Mouse (Mus musculus) kidney, adult 2 months (tissue): ENCODE data around the gene Trdmt1. TPM values are rescaled to one million over a fixed set of nuclear protein-coding genes. Genes with fewer than 3 reads are reported as not detected.
A peak's percentile ranks its signal among the peaks of the same experiment; 100 is the strongest.

Experiments used
- DNase-seq: peaks from one replicate; pipeline ENCODE4 v3.0.0; 2021
- H3K27ac ChIP-seq: fragments of 200-500 bp; 2 replicates; pipeline ENCODE4 v1.5.1; 2012; ENCODE audit warnings: low read depth, low read length, control low read depth, inconsistent platforms; ENCODE audit not compliant: insufficient read depth
- H3K27me3 ChIP-seq: fragments of 200-500 bp; replicated peaks from 2 replicates; pipeline ENCODE4 v1.6.1; 2012; ENCODE audit warnings: mild to moderate bottlenecking, moderate library complexity, low read length, inconsistent platforms; ENCODE audit not compliant: control insufficient read depth, insufficient read depth
- H3K36me3 ChIP-seq: fragments of 200-500 bp; 2 replicates; pipeline ENCODE4 v1.6.1; 2012; ENCODE audit warnings: mild to moderate bottlenecking, moderate library complexity, low read length, inconsistent platforms; ENCODE audit not compliant: control insufficient read depth, insufficient read depth
- H3K4me1 ChIP-seq: fragments of 200-500 bp; 2 replicates; pipeline ENCODE4 v1.6.1; 2011; ENCODE audit warnings: low read length; ENCODE audit not compliant: control insufficient read depth, insufficient read depth
- H3K4me3 ChIP-seq: fragments of 200-500 bp; 2 replicates; pipeline ENCODE4 v1.5.1; 2011; ENCODE audit warnings: mild to moderate bottlenecking, low read depth, low read length, control low read depth; ENCODE audit not compliant: insufficient read depth
- CTCF ChIP-seq: fragments of 200-500 bp; conservative IDR thresholded peaks from 2 replicates; pipeline ENCODE4 v1.5.1; 2011; ENCODE audit warnings: low read depth, mild to moderate bottlenecking, control low read depth, low read length, moderate library complexity, mixed read lengths; ENCODE audit not compliant: insufficient read depth, insufficient read length
- POLR2A ChIP-seq: fragments of 200-500 bp; IDR thresholded peaks from one replicate; pipeline ENCODE4 v1.6.1; 2011; ENCODE audit warnings: low read depth, low read length, control low read depth
- WGBS: fragments of 180-500 bp; shearing (Covaris S2); methylation state at CpG from one replicate; pipeline ENCODE4 v1.1.7; 2018; 5-methylcytosine and 5-hydroxymethylcytosine counted together
- polyA plus RNA-seq: library from polyadenylated mRNA; depleted of rRNA; stranded (reverse); fragments of >200 nt; gene quantifications from 2 replicates; pipeline ENCODE4 v1.2.3, GENCODE M21; 2012; rRNA removed

Gene Trdmt1
- polyA plus RNA-seq, 1 experiment, result 5.5 TPM

- H3K36me3 ChIP-seq, result peaks cover 7% of the 10 kb centered on the region
- DNase-seq, result no peak
- 60% methylated on average over 2 of the region's 2 CpGs for WGBS
- peaks cover 15% of the 10 kb centered on the region; the same call in 1 of the 2 replicates for H3K4me1 ChIP-seq
- no peak for TF ChIP-seq POLR2A
- no peak for TF ChIP-seq CTCF
- H3K27ac ChIP-seq, result no peak overlapping the region
- no peaks in the 10 kb centered on the region for H3K27me3 ChIP-seq
- H3K4me3 ChIP-seq, result no peak overlapping the region
Observed at GRCm38 (mm10) chr2:13480744-13481143, 63.7 kb downstream of the Trdmt1 start.

GRCm38 (mm10) chr2:13479165-13479564 is 65.3 kb downstream of the Trdmt1 start:
- peaks cover 12% of the 10 kb centered on the region; the same call in 1 of the 2 replicates for H3K4me1 ChIP-seq
- H3K27ac ChIP-seq, result no peak overlapping the region
- peaks cover 7% of the 10 kb centered on the region for H3K36me3 ChIP-seq
- TF ChIP-seq POLR2A, result no peak
- TF ChIP-seq CTCF, result no peak
- peak; percentile 43 for DNase-seq
- WGBS, result 44% methylated on average over 7 of the region's 7 CpGs
- H3K4me3 ChIP-seq, result no peak overlapping the region
- H3K27me3 ChIP-seq, result no peaks in the 10 kb centered on the region

GRCm38 (mm10) chr2:13470108-13470507 is 74.4 kb downstream of the Trdmt1 start:
- H3K4me1 ChIP-seq, result no peaks in the 10 kb centered on the region
- H3K36me3 ChIP-seq, result no peaks in the 10 kb centered on the region; the same call in none of the 2 replicates
- H3K27ac ChIP-seq, result no peak overlapping the region
- TF ChIP-seq POLR2A (no peak), CTCF (no peak)
- DNase-seq, result no peak
- H3K27me3 ChIP-seq, result no peaks in the 10 kb centered on the region
- no peak overlapping the region for H3K4me3 ChIP-seq
- 92% methylated on average over 3 of the region's 3 CpGs for WGBS

GRCm38 (mm10) chr2:13469641-13470040 is 74.8 kb downstream of the Trdmt1 start:
- H3K4me1 ChIP-seq, result no peaks in the 10 kb centered on the region
- H3K4me3 ChIP-seq, result no peak overlapping the region
- H3K36me3 ChIP-seq, result no peaks in the 10 kb centered on the region; the same call in none of the 2 replicates
- TF ChIP-seq CTCF (no peak), POLR2A (no peak)
- no peak overlapping the region for H3K27ac ChIP-seq
- H3K27me3 ChIP-seq, result no peaks in the 10 kb centered on the region
- 80% methylated on average over 4 of the region's 4 CpGs for WGBS
- no peak for DNase-seq

GRCm38 (mm10) chr2:13466685-13467084 is 77.8 kb downstream of the Trdmt1 start:
- H3K4me1 ChIP-seq, result no peaks in the 10 kb centered on the region
- 60% methylated on average over 3 of the region's 3 CpGs for WGBS
- H3K36me3 ChIP-seq, result no peaks in the 10 kb centered on the region; the same call in none of the 2 replicates
- DNase-seq, result no peak
- TF ChIP-seq POLR2A (no peak), CTCF (no peak)
- H3K27me3 ChIP-seq, result no peaks in the 10 kb centered on the region
- H3K27ac ChIP-seq, result no peak overlapping the region
- H3K4me3 ChIP-seq, result no peak overlapping the region

Other genes starting within 250 kb of the Trdmt1 start
- 56.2 and 62.6 TPM in 2 replicates for gene Cubn, start 52.9 kb downstream of the Trdmt1 start, polyA plus RNA-seq
- 194 and 211 TPM in 2 replicates for gene Vim, start 29.3 kb upstream of the Trdmt1 start, polyA plus RNA-seq
- 3.7 and 4.0 TPM in 2 replicates for gene St8sia6, start 249.4 kb upstream of the Trdmt1 start, polyA plus RNA-seq